Mouse (Mus musculus) heart, postnatal 0 days (tissue): ENCODE measurements around the gene Gm5926. TPM values are rescaled to one million over a fixed set of nuclear protein-coding genes. Genes with fewer than 3 reads are reported as not detected.
"Not testable (repeated sequence)": the region's sequence is repeated elsewhere in the genome, so short reads cannot be mapped to it uniquely, and the experiment has no call there.

ENCODE experiments used
- ATAC-seq: fragments of 200-750 bp; cut with Nextera tagmentation; 2 replicates; pipeline ENCODE4 v1.8.0; 2017; ENCODE audit warnings: low read depth, moderate number of reproducible peaks, moderate library complexity; ENCODE audit not compliant: insufficient read depth
- DNase-seq: peaks from one replicate; pipeline ENCODE4 v3.0.0-alpha.2; 2016; ENCODE audit warnings: low spot score
- H3K27ac ChIP-seq: fragments of 300-500 bp; sonication (generic); 2 replicates; pipeline ENCODE4 v1.5.1; 2014; ENCODE audit warnings: low read depth, mild to moderate bottlenecking
- H3K27me3 ChIP-seq: fragments of 300-500 bp; sonication (generic); 2 replicates; pipeline ENCODE4 v1.6.1; 2014; ENCODE audit warnings: low read length, mixed read lengths; ENCODE audit not compliant: control insufficient read depth, insufficient read depth
- H3K36me3 ChIP-seq: fragments of 300-500 bp; sonication (generic); replicated peaks from 2 replicates; pipeline ENCODE4 v1.6.1; 2014; ENCODE audit warnings: low read length, mixed read lengths; ENCODE audit not compliant: control insufficient read depth, insufficient read depth
- H3K4me1 ChIP-seq: fragments of 300-500 bp; sonication (generic); 2 replicates; pipeline ENCODE4 v1.6.1; 2014; ENCODE audit warnings: antibody characterized with exemption; ENCODE audit not compliant: control insufficient read depth, insufficient read depth
- H3K4me2 ChIP-seq: fragments of 300-500 bp; sonication (generic); 2 replicates; pipeline ENCODE4 v1.6.1; 2014; ENCODE audit warnings: low read depth, mild to moderate bottlenecking, low read length, moderate library complexity
- H3K4me3 ChIP-seq: fragments of 300-500 bp; sonication (generic); 2 replicates; pipeline ENCODE4 v1.5.1; 2014; ENCODE audit warnings: low read depth, low read length
- H3K9ac ChIP-seq: fragments of 300-500 bp; sonication (generic); replicated peaks from 2 replicates; pipeline ENCODE4 v1.6.1; 2014; ENCODE audit warnings: low read depth, low read length, mixed read lengths
- H3K9me3 ChIP-seq: fragments of 300-500 bp; sonication (generic); replicated peaks from 2 replicates; pipeline ENCODE4 v1.6.1; 2016; ENCODE audit warnings: low read length; ENCODE audit not compliant: control insufficient read depth
- WGBS: fragments of 180-500 bp; shearing (Covaris S2); extraction: QIAGEN DNeasy Blood & Tissue Kit; methylation state at CpG from one replicate; pipeline ENCODE4 v1.1.7; 2014; 5-methylcytosine and 5-hydroxymethylcytosine counted together
- polyA plus RNA-seq: library from polyadenylated mRNA; unstranded; fragments of >200 nt; fragmentation: Nextera tagmentation; extraction: Ambion mirVana; gene quantifications from 2 replicates; pipeline ENCODE4 v1.2.1, GENCODE M21; 2015
- total RNA-seq: library from RNA; depleted of rRNA; stranded (reverse); fragments of >200 nt; gene quantifications from 2 replicates; pipeline ENCODE4 v1.2.3, GENCODE M21; 2014; ENCODE audit warnings: low replicate concordance; rRNA removed

Gene Gm5926
- total RNA-seq: not detected in 2 replicates
- polyA plus RNA-seq: not detected in 2 replicates

DNA sequence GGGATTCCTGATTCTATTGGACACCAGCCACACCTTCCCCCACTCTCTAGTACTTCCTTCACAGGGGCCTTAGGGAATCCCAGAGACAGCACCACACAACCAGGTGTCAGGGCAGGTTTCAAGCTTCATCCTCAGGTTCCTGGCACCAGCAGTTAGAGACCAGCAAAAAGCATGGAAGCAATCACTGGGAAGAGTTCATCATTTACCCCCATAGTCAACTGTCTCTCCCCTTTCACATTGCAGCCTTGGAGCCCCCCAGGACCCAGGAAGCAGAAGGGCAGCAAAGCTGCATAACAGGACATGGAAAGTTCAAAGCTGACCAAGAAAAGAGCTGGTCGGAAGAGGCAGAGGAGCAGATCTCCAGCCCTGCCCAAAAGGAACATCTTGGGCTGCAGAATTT lies at the start of gene Gm5926:
Gene Gm5926 (plus strand): TSS at position 301 of the 400 bp plus-strand sequence.
- H3K9ac ChIP-seq, H3K4me3 ChIP-seq, DNase-seq, H3K27me3 ChIP-seq, H3K27ac ChIP-seq, H3K4me2 ChIP-seq, H3K4me1 ChIP-seq, H3K36me3 ChIP-seq, ATAC-seq, H3K9me3 ChIP-seq: not testable (repeated sequence)
- WGBS: no CpG with 5 or more reads among the region's 1 CpGs

DNA sequence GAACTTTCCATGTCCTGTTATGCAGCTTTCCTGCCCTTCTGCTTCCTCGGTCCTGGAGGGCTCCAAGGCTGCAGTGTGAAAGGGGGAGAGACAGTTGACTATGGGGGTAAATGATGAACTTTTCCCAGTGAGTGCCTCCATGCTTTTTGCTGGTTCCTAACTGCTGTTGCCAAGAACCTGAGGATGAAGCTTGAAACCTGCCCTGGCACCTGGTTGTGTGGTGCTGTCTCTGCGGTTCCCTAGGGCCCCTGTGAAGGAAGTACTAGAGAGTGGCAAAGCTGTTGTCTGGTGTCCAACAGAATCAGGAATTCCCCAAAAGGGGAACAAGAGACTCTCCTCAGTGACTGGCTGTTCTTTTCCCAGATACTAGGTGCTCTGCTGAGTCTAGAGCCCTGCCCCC lies 49.5 kb upstream of the Gm5926 start:
- H3K27ac ChIP-seq, H3K9ac ChIP-seq, H3K4me3 ChIP-seq, DNase-seq, H3K4me1 ChIP-seq, ATAC-seq, H3K36me3 ChIP-seq, H3K27me3 ChIP-seq, H3K9me3 ChIP-seq, H3K4me2 ChIP-seq: not testable (repeated sequence)
- WGBS: 71% methylated on average over 1 of the region's 2 CpGs

DNA sequence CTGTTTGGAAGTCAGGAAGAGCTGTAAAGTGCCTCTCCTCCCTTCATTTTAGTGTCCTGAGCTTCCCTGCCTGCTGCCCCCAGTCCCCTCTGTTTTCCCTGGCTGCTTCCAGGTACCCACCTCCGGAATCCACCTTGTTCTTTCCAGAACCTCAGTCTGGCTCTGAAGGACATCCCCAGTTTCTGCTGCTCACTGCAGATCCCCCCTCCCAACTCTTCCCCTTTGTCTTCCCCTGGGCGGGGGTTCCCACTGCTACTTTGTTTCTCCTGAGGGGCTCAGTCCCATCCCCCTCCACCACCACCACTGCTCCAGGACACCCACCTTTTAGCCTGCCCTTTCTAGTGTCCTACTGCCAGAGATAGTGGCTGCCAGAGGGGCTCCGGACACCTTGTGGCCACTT lies 49.1 kb upstream of the Gm5926 start:
- H3K9ac ChIP-seq, ATAC-seq, H3K27ac ChIP-seq, H3K4me3 ChIP-seq, H3K36me3 ChIP-seq, DNase-seq, H3K4me1 ChIP-seq, H3K4me2 ChIP-seq, H3K27me3 ChIP-seq, H3K9me3 ChIP-seq: not testable (repeated sequence)
- 63% methylated on average over 3 of the region's 3 CpGs for WGBS

Other genes starting within 250 kb of the Gm5926 start
- gene Btbd35f1, start 90.7 kb upstream of the Gm5926 start, total RNA-seq: not detected in 2 replicates
- not detected in 2 replicates for gene Btbd35f1, start 90.7 kb upstream of the Gm5926 start, polyA plus RNA-seq
- not detected in 2 replicates for gene Btbd35f21, start 75.4 kb downstream of the Gm5926 start, total RNA-seq
- not detected in 2 replicates for gene Btbd35f21, start 75.4 kb downstream of the Gm5926 start, polyA plus RNA-seq
- not detected in 2 replicates for gene Btbd35f30, start 243.9 kb downstream of the Gm5926 start, total RNA-seq
- gene Btbd35f30, start 243.9 kb downstream of the Gm5926 start, polyA plus RNA-seq: not detected in 2 replicates